ENCODE assay signal across 9 mouse cellular contexts in the genomic region with DNA sequence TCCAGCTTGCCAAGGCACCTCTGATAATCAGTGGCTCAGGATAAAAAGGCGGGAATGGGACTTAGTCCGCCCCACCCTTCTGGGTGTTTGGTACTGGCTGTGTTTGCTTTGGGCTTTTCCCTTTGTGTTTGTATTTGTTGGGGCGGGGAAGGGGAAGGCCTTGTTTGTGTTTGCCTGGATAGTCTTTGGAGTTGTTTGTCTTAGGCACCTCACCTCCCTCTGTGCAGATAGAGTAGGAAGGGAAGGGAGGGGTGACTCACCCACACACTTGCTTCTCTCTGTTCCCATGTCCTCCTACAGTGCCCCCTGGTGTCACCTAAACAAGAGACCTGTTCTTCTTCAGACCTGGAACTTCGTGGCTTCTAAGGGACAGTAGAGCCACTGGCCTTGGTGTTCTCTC. TPM values are rescaled to one million over a fixed set of nuclear protein-coding genes. Genes with fewer than 3 reads are reported as not detected.
DNase-seq lines count a peak whose midpoint lies in the region; ATAC-seq and TF ChIP-seq lines count a peak whose summit lies in the region.
"Had no signal": no experiment of that assay in that cellular context is flagged by ENCODE, and none has a peak within 500 bp of the region (broad histone marks: within the 10 kb centered on the region; RNA-seq: fewer than 3 reads in every experiment).

No protein-coding gene starts in this region.

- ATAC-seq in liver, embryonic 14.5 days (ENCODE audit: insufficient read depth) = peak; percentile 52; the same call in 1 of the 2 replicates
- no peak for ATAC-seq in erythroid progenitor cell, adult 5-6 weeks (replicated peaks; ENCODE audit: low FRiP score, poor library complexity, severe bottlenecking)

- no peaks in the 10 kb centered on the region for H3K27me3 ChIP-seq in liver, embryonic 14.5 days (ENCODE audit: control insufficient read depth, insufficient read depth, low read length)
- H3K27me3 ChIP-seq in thymus, adult 2 months (ENCODE audit: control insufficient read depth, insufficient read depth, low read length) = no peaks in the 10 kb centered on the region
- H3K27me3 ChIP-seq: hindbrain, embryonic 15.5 days had no signal

- no peak for TF ChIP-seq POLR2A in thymus, adult 2 months (IDR thresholded peaks at IDR 0.05; ENCODE audit: control insufficient read depth, extremely low read depth, insufficient read depth, low read length, poor library complexity)

- peak; percentile 57 for TF ChIP-seq CTCF in liver, embryonic 14.5 days (IDR thresholded peaks at IDR 0.05; ENCODE audit: low read depth)
- no peak for TF ChIP-seq CTCF in thymus, adult 2 months (IDR thresholded peaks at IDR 0.05; ENCODE audit: borderline replicate concordance, control insufficient read depth, extremely low read depth, insufficient read depth, low read length, poor library complexity)

- H3K9ac ChIP-seq in liver, embryonic 14.5 days (replicated peaks) = no peak overlapping the region
- H3K9ac ChIP-seq: hindbrain, embryonic 15.5 days had no signal

- H3K9me3 ChIP-seq in liver, embryonic 14.5 days (ENCODE audit: control insufficient read depth, low read length) = no peaks in the 10 kb centered on the region
- H3K9me3 ChIP-seq: hindbrain, embryonic 15.5 days had no signal

- H3K4me3 ChIP-seq in liver, embryonic 14.5 days (ENCODE audit: insufficient read depth in 1 of 2, low read depth in 2 of 2, low read length in 2 of 2) = no peak overlapping the region
- no peak overlapping the region for H3K4me3 ChIP-seq in thymus, adult 2 months (ENCODE audit: control insufficient read depth, insufficient read depth, low read length)
- H3K4me3 ChIP-seq: hindbrain, embryonic 15.5 days had no signal

- H3K4me2 ChIP-seq in liver, embryonic 14.5 days (ENCODE audit: low read depth) = no peak overlapping the region
- H3K4me2 ChIP-seq: hindbrain, embryonic 15.5 days had no signal

- peak; percentile 68 for DNase-seq in embryo, embryonic 10 days (ENCODE audit: low spot score)
- DNase-seq in embryo, embryonic 9.5 days (ENCODE audit: extremely low spot score) = no peak
- DNase-seq in A20 (ENCODE audit: low read depth, low spot score) = peak; percentile 44
- peak; percentile 44 for DNase-seq in c-Kit-positive CD71-positive TER-119-negative erythroid progenitor cells, embryonic 14.5 days (ENCODE audit: low read depth)
- DNase-seq in liver, embryonic 14.5 days (ENCODE audit: low read depth in 3 of 3, low spot score in 3 of 3) = peak in 2 of 3 experiments; percentile 22 to 30
- DNase-seq in thymus, adult 2 months = peak; percentile 28
- DNase-seq in testis, postnatal 10 days (ENCODE audit: low spot score) = no peak

- no peaks in the 10 kb centered on the region for H3K36me3 ChIP-seq in liver, embryonic 14.5 days (replicated peaks; ENCODE audit: control insufficient read depth, insufficient read depth, low read depth)
- no peaks in the 10 kb centered on the region for H3K36me3 ChIP-seq in thymus, adult 2 months (ENCODE audit: control insufficient read depth, insufficient read depth, low read length)
- H3K36me3 ChIP-seq: hindbrain, embryonic 15.5 days had no signal

- WGBS in liver, embryonic 14.5 days (ENCODE audit: insufficient replicate concordance) = 36% methylated on average over 4 of the region's 4 CpGs
- whole genome bisulfite sequencing in thymus, adult 2 months = 64% methylated on average over 4 of the region's 4 CpGs

- no peak overlapping the region for H3K27ac ChIP-seq in liver, embryonic 14.5 days
- H3K27ac ChIP-seq in thymus, adult 2 months (ENCODE audit: control insufficient read depth, insufficient read depth, low read length) = no peak overlapping the region
- H3K27ac ChIP-seq: hindbrain, embryonic 15.5 days had no signal

- TF ChIP-seq EP300 in liver, embryonic 14.5 days (IDR thresholded peaks at IDR 0.05; ENCODE audit: low read depth) = no peak

- H3K4me1 ChIP-seq in liver, embryonic 14.5 days (replicated peaks; ENCODE audit: control insufficient read depth in 2 of 2, insufficient read depth in 2 of 2, low read length in 1 of 2) = peaks cover 0 to 3% of the 10 kb centered on the region in 2 experiments; a peak in 1 of 4 replicates
- H3K4me1 ChIP-seq in thymus, adult 2 months (replicated peaks; ENCODE audit: control insufficient read depth, insufficient read depth, low read length) = no peaks in the 10 kb centered on the region

RNA-seq across cellular contexts. Expression of gene Hs3st3b1, which starts 35.1 kb away (rescaled TPM):
- polyA plus RNA-seq in liver, embryonic 14.5 days (2012; rRNA removed) = 7.8 and 8.0 TPM in 2 replicates
- polyA plus RNA-seq in liver, embryonic 14.5 days (2014; fragmentation: Nextera tagmentation; extraction: Ambion mirVana) = 10.4 and 12.1 TPM in 2 replicates
- polyA plus RNA-seq in thymus, adult 2 months (2012; rRNA removed) = 9.3 and 12.0 TPM in 2 replicates
- not detected in 2 replicates for total RNA-seq in erythroid progenitor cell, adult 5-6 weeks (2015; ENCODE audit: low replicate concordance)
- 0.77 TPM in 1 of 2 replicates, not detected in the other for total RNA-seq in erythroid progenitor cell, adult 5-6 weeks (2017; ENCODE audit: low replicate concordance)

Comparison
In these comparisons a context has a peak if more than half of its experiments do, and no peak if none do; other contexts are left out.
1. DNase-seq: peak in embryo, embryonic 10 days (single experiment), A20 (single experiment), c-Kit-positive CD71-positive TER-119-negative erythroid progenitor cells, embryonic 14.5 days (single experiment), liver, embryonic 14.5 days (2 of 3) and thymus, adult 2 months (single experiment); none in embryo, embryonic 9.5 days (single experiment) and testis, postnatal 10 days (single experiment).